Mouse (Mus musculus) bone marrow, adult 2 months (tissue): Measurements from ENCODE around the gene Zfp704.

Experiments
- CTCF ChIP-seq: fragments of 200-500 bp; IDR thresholded peaks from 2 replicates; pipeline ENCODE4 v1.5.1; 2011; ENCODE audit warnings: low read length, control low read depth; ENCODE audit not compliant: control insufficient read depth, insufficient read depth
- POLR2A ChIP-seq: fragments of 200-500 bp; IDR thresholded peaks from 2 replicates; pipeline ENCODE4 v1.6.1; 2011; ENCODE audit warnings: low read depth, mild to moderate bottlenecking, control low read depth, low read length, borderline replicate concordance; ENCODE audit not compliant: control insufficient read depth

- TF ChIP-seq POLR2A: no peak
- TF ChIP-seq CTCF: no peak
Observed at GRCm38 (mm10) chr3:9407801-9408200, 202.1 kb downstream of the Zfp704 start.
